Mouse (Mus musculus) kidney, adult 9 months (tissue): ENCODE results near the gene Fam83c.
"Not testable (repeated sequence)": the region's sequence is repeated elsewhere in the genome, so short reads cannot be mapped to it uniquely, and the experiment has no call there.

Experiments
- DNase-seq: peaks from one replicate; pipeline ENCODE4 v3.0.0; 2022

Gene Fam83c

DNA sequence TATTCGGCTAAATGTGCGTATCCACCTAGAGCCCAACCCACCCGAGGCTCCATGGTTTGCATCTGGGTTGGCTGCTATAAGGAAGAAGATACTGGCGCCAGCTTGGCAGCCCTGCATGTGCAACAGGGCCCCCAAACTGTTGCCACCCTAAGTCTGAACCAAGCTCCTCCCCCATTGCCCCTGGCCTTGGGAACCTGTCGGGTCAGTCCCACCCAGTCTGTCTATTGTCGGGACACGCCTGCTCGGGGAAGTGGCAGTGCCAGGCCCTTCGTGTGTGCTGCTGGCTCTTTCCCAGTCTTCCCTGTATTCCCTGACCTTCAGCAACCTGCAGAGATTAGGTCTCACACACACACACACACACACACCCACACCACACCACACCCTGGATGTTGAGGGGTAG lies at the start of gene Fam83c:
Fam83c (minus strand) TSS at position 123 of the 400 bp plus-strand sequence.
- DNase-seq, result no peak

- no peak for DNase-seq
These were observed 47.4 kb upstream of the Fam83c start for GRCm38 (mm10) chr2:155882087-155882486.

DNA sequence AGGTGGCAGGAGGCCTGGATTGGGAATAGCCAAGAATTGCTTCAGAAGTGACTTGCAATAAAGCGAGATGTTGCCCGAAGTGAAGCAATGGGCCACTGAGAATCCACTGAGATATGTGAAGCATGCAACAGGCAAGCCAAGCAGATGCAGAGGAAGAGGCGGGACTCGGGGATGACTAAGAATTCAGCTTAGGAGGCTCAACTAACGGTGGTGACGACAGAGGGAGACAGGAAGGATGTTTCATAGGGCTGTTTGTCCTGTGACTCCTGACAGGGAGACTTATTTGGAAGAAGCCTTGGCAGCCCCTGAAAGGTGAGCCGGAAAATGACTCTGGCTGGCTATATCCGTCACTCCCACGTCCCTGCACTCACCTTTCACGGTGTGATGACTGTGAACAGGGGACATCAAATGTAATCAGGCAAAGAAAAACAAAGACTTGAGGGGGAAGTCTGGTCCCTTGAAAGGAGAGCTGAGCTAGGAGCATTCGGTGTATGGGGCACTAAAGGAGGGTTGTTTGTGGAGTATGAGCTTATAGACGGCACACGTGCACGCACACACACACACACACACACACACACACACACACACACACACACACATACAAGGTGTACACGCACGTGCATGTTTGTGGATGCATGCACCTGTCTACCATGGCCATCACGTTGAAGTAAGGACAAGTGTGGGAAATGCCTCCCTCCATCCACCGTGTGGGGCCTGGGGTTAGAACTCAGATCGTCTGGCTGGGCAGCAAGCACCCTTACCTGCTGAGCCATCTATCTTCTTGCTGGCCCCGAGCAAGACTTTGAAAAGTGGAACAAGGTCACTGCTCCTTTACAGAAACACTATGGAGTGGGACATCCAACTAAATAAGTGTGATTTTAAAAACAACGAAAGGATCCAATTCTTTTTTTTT lies 44.6 kb upstream of the Fam83c start:
- peak; percentile 55 for DNase-seq

DNA sequence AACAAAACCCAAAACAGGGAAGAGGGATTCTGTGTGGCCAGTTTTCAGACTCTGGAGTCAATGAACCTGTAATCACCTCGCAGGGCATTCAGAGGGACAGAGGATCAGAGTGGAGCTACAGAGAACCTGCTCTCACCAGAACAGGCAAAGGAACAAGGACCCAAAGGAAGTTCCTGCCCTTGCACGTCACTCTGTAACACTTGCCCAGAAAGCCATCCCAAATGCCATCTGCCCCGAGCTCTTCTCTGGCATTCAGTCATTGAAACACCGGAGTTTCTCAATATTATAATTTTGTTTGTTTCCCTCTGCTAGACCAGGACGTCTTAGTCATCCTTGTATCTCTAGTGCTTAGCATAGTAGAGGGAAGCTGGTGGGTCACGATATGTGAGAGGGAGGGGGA lies 39.0 kb upstream of the Fam83c start:
- no peak for DNase-seq

GRCm38 (mm10) chr2:155872930-155873507 lies 38.4 kb upstream of the Fam83c start:
- DNase-seq, result no peak

- no peak for DNase-seq
These were observed 37.8 kb upstream of the Fam83c start for GRCm38 (mm10) chr2:155872486-155872885.

GRCm38 (mm10) chr2:155869772-155870171 lies 35.1 kb upstream of the Fam83c start:
- DNase-seq, result no peak

- no peak for DNase-seq
These were observed 33.7 kb upstream of the Fam83c start for GRCm38 (mm10) chr2:155868320-155868719.

GRCm38 (mm10) chr2:155863301-155863867 lies 28.7 kb upstream of the Fam83c start:
- DNase-seq, result no peak

- DNase-seq, result no peak
These were observed 28.1 kb upstream of the Fam83c start for GRCm38 (mm10) chr2:155862573-155863300.

GRCm38 (mm10) chr2:155861581-155861980 lies 26.9 kb upstream of the Fam83c start:
- DNase-seq, result no peak

DNA sequence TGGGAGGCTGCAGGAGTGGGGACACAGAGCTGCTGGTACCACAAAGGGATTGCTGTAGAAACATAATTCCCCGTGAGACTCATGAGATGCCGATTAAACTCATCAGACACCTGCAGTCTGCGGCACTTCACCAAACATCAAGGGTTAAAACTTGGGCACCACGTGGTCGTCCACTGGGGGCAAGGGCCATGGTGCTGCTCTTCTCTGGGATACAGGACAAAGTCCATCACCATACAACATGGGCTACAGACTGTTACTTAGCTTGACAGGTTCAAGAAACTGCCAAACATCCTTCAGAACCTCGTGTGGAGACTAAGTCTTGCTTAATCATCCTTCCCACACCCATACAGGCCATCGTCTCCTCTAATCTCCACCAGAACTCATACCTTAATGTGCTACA lies 25.4 kb upstream of the Fam83c start:
- DNase-seq, result peak; percentile 76

GRCm38 (mm10) chr2:155852536-155852935 lies 17.9 kb upstream of the Fam83c start:
- DNase-seq, result no peak

DNA sequence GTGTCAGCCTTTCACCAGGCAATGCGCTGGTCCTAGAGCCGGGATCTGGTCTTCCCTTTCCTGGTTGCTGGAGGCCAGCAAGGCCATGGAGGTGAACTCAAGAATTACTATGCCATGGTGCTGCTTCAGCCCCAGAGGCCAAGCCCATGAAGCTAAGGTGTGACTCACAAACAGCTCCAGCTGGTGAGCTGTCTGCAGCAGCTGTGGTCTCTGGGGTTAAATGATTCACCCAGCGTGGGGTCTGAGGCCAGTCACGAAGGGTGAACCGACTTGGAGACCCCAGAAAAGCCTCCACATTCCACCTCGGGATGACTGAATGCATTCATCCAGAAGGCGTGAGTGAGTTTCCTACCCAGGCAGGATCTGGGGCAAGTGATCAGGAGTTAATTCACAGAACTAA lies 15.5 kb upstream of the Fam83c start:
- no peak for DNase-seq

- DNase-seq, result no peak
These were observed 14.8 kb upstream of the Fam83c start for GRCm38 (mm10) chr2:155849464-155849863.

DNA sequence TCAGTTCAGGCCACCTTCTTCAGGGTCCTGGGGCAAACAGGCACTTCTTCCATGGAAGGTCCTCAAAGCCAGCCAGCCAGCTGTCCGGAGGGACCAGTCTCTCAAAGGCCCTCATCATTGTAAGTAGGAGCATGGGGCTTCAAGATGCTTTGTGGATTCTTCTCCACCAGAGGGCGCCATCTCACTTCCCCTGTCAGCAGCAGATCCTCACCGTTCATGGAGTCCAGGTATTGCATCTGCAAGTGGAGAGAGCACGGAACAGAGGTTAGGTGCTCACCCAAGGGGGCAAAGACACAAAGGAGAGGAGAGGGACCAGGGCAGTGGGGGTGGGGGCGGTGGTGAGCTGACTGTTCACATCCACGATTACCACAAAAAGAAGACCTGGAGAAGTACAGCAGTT lies 13.6 kb upstream of the Fam83c start:
- peak; percentile 85 for DNase-seq

DNA sequence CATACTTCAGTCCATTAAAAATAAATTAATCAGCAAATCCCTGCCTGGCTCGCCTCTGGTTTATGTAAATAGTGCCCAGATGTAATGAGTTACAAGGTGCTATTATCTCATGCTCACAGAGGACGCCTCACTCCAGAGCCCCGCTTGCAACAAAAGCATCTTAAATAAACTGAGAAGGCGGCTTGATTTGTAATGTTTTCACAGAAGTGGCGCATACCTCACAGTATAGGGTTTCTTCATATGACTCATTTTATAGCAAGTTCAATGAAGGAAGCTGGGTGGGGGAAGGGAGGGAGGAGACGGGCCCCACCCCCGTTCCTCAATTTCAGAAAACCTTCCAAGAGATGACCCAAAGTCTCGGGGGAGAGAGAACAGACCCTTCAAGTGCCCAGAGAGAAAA lies 12.3 kb upstream of the Fam83c start:
- DNase-seq, result no peak

GRCm38 (mm10) chr2:155838961-155839360 lies 4.3 kb upstream of the Fam83c start:
- no peak for DNase-seq

DNA sequence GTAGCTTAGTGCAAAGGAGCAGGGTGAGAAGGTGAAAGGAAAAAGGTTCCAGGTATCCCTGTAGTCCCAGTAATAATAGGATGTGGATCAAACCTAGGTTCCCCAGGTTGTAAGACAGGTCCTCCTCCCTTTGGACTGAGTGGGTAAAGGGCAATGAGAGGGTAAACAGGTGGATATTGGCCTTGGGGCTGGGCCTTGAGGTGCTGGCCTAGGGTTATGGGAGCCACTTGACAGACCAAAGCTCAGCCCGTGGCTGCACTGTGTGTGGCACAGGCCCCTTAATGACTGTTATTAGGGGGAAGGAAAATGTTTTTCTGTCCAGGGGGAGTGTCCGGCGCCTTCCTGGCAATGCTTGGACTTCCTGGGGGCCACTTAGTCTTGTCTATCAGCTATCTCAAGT lies 3.3 kb upstream of the Fam83c start:
- DNase-seq, result no peak

DNA sequence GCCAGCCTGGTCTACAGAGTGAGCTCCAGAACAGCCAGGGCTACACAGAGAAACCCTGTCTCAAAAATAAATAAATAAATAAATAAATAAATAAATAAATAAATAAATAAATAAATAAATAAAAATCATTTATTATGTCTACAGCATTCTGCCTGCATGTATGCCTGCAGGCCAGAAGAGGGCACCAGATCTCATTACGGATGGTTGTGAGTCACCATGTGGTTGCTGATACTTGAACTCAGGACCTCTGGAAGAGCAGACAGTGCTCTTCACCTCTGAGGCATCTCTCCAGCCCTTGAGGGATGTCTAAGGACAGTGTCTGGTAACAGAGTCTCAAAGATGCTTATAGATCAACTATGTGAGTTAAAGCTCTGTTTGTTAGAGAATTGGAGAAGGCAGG lies 2.6 kb downstream of the Fam83c start:
- not testable (repeated sequence) for DNase-seq

DNA sequence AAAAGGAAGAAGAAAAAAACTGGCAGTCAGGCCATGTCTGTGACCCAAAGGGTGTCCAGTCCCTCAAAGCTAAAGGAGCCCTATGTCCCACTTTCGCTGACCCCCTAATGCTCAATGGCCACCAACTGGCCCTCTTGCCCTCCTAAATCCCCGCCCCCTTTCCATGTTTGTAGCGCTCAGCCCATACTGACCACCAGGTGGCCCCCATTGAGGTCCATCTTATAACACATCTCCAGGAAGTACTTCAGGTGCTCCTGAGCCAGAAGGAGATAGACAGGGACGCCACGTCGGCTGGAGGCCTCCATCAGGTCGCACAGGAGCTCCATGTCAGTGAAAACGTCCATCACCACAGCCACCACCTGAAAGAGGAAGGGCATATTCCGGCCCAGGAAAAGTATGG lies 3.4 kb downstream of the Fam83c start:
- DNase-seq, result no peak

DNA sequence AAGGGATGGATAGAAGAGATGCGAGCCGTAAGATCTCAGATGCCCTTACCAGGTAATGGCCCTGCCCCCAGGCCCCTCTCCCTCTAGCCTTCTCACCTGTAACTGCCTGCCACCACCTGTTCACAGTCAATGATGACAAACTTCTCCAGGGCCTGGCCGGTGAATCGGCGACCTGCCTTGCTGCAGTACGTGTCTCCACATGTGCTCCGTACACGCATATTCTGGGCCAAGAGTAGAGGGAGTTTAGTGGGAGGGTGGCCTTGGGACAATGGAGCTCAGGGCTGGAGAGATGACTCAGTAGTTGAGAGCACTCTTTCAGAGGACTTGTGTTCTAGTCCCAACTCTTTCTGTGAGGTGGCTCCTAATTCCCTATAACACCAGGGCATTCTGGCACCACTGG lies 3.8 kb downstream of the Fam83c start:
- DNase-seq, result no peak
